Mouse (Mus musculus) forebrain, embryonic 12.5 days (tissue): ENCODE results near the gene 4930564D02Rik. TPM values are rescaled to one million over a fixed set of nuclear protein-coding genes. Genes with fewer than 3 reads are reported as not detected.

ENCODE experiments used
- polyA plus RNA-seq: library from polyadenylated mRNA; unstranded; fragments of >200 nt; fragmentation: Nextera tagmentation; extraction: Ambion mirVana; gene quantifications from 2 replicates; pipeline ENCODE4 v1.2.1, GENCODE M21; 2016

Gene 4930564D02Rik
- polyA plus RNA-seq, 1 experiment from 2014 or later, result not detected

Other genes starting within 250 kb of the 4930564D02Rik start
- gene Mov10, start 248.3 kb upstream of the 4930564D02Rik start, polyA plus RNA-seq, result 15.7 and 20.6 TPM in 2 replicates
- gene St7l, start 202.8 kb upstream of the 4930564D02Rik start, polyA plus RNA-seq, result 36.7 and 40.1 TPM in 2 replicates
- 208 and 212 TPM in 2 replicates for gene Capza1, start 202.3 kb upstream of the 4930564D02Rik start, polyA plus RNA-seq
- gene Wnt2b, start 104.9 kb upstream of the 4930564D02Rik start, polyA plus RNA-seq, result 0.85 and 1.5 TPM in 2 replicates
- 53.1 and 65.8 TPM in 2 replicates for gene Cttnbp2nl, start 13.7 kb upstream of the 4930564D02Rik start, polyA plus RNA-seq